Mouse (Mus musculus) heart, adult 2 months (tissue): ENCODE measurements around the gene Slc25a39.

Experiments
- EP300 ChIP-seq: fragments of 200-500 bp; IDR thresholded peaks from 2 replicates; pipeline ENCODE4 v1.6.1; 2011; ENCODE audit warnings: low read depth, low read length, control low read depth; ENCODE audit not compliant: insufficient read depth
- POLR2A ChIP-seq: fragments of 200-500 bp; IDR thresholded peaks from 2 replicates; pipeline ENCODE4 v1.6.1; 2011; ENCODE audit warnings: mild to moderate bottlenecking, low read depth, low read length, control low read depth; ENCODE audit not compliant: insufficient read depth

DNA sequence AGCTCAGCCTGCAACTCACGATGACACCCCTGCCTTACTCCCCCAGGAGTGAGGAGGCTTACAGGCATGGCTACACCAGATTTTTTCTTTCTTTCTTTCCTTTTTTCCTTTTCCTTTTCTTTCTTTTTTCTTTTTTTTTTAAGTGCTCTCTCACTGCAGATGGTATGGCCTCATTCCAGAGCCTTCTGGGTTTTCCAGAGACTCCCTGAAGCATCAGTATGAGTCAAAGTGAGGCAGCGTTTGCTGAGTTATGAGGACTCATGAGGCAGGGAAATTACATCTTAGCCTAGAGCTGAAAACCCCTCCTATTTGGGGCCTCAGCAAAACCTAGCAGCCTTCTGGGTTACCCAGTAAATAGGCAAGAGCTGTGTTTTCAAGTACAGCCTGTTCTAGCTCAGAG lies 23.3 kb downstream of the Slc25a39 start:
- TF ChIP-seq EP300 (no peak), POLR2A (no peak)
